ENCODE assay signal across 8 mouse cellular contexts in genomic region chr8:121273195-121273594, GRCm38 (mm10).
DNase-seq lines count a peak whose midpoint lies in the region; ATAC-seq and TF ChIP-seq lines count a peak whose summit lies in the region.

No protein-coding gene starts in this region.

- H3K9me3 ChIP-seq in heart, embryonic 12.5 days (replicated peaks): no peaks in the 10 kb centered on the region
- H3K9me3 ChIP-seq in hindbrain, embryonic 16.5 days (ENCODE audit: control insufficient read depth, low read length): no peaks in the 10 kb centered on the region

- no peak overlapping the region for H3K4me3 ChIP-seq in heart, embryonic 12.5 days
- peak overlapping the region; percentile 21; the same call in 1 of the 2 replicates for H3K4me3 ChIP-seq in hindbrain, embryonic 16.5 days (ENCODE audit: low read length)
- peak overlapping the region; percentile 26 for H3K4me3 ChIP-seq in olfactory bulb, adult 2 months (ENCODE audit: insufficient read depth, low read depth, low read length)

- no peaks in the 10 kb centered on the region for H3K36me3 ChIP-seq in heart, embryonic 12.5 days
- no peaks in the 10 kb centered on the region for H3K36me3 ChIP-seq in hindbrain, embryonic 16.5 days (ENCODE audit: control insufficient read depth, insufficient read depth, low read length)

- H3K27ac ChIP-seq in heart, embryonic 12.5 days (ENCODE audit: poor library complexity, severe bottlenecking): no peak overlapping the region
- peak overlapping the region; percentile 16; the same call in 1 of the 2 replicates for H3K27ac ChIP-seq in hindbrain, embryonic 16.5 days (ENCODE audit: low read depth, low read length)
- no peak overlapping the region for H3K27ac ChIP-seq in olfactory bulb, adult 2 months (ENCODE audit: insufficient read depth, low read depth, low read length)

- 0 out of 2 replicates have a peak overlapping the region, but pooled peaks have one; percentile 23 for H3K9ac ChIP-seq in heart, embryonic 12.5 days
- H3K9ac ChIP-seq in hindbrain, embryonic 16.5 days (ENCODE audit: low read depth, low read length): peak overlapping the region; percentile 33

- no peaks in the 10 kb centered on the region for H3K27me3 ChIP-seq in heart, embryonic 12.5 days (replicated peaks)
- H3K27me3 ChIP-seq in hindbrain, embryonic 16.5 days (replicated peaks; ENCODE audit: control insufficient read depth, insufficient read depth, low read length): no peaks in the 10 kb centered on the region

- DNase-seq in heart, postnatal 14 days: no peak
- DNase-seq in thymus, postnatal 4 days: peak; percentile 18
- no peak for DNase-seq in thymus, adult 18-20 months
- DNase-seq in thymus, postnatal 10 days (ENCODE audit: low spot score in 2 of 2): no peak

- 0 out of 2 replicates have a peak, but pooled peaks cover 6% of the 10 kb centered on the region for H3K4me1 ChIP-seq in heart, embryonic 12.5 days (replicated peaks)
- H3K4me1 ChIP-seq in hindbrain, embryonic 16.5 days (ENCODE audit: control insufficient read depth, insufficient read depth, low read depth, low read length): no peaks in the 10 kb centered on the region; the same call in 1 of the 2 replicates
- H3K4me1 ChIP-seq in olfactory bulb, adult 2 months (ENCODE audit: control insufficient read depth, insufficient read depth, low read length): 0 out of 2 replicates have a peak, but pooled peaks cover 6% of the 10 kb centered on the region

- H3K4me2 ChIP-seq in heart, embryonic 12.5 days: peak overlapping the region; percentile 50
- peak overlapping the region; percentile 45 for H3K4me2 ChIP-seq in hindbrain, embryonic 16.5 days (ENCODE audit: low read length)

- TF ChIP-seq POLR2A in olfactory bulb, adult 2 months (IDR thresholded peaks at IDR 0.05; ENCODE audit: insufficient read depth, low read depth, low read length): no peak

- WGBS in heart, embryonic 12.5 days: 39% methylated on average over 14 of the region's 14 CpGs
- 59% methylated on average over 14 of the region's 14 CpGs for WGBS in hindbrain, embryonic 16.5 days
- 48% methylated on average over 14 of the region's 14 CpGs for WGBS in olfactory bulb, adult 2 months

- ATAC-seq in heart, embryonic 12.5 days (ENCODE audit: insufficient number of reproducible peaks, low FRiP score): peak; percentile 53; the same call in 1 of the 2 replicates
- peak; percentile 87 for ATAC-seq in hindbrain, embryonic 16.5 days
- ATAC-seq in granulocyte monocyte progenitor cell, adult 5-6 weeks (replicated peaks; ENCODE audit: poor library complexity, severe bottlenecking): no peak; the same call in 1 of the 2 replicates

- TF ChIP-seq CTCF in olfactory bulb, adult 2 months (IDR thresholded peaks at IDR 0.05; ENCODE audit: insufficient read depth, low read depth, low read length): no peak

- intact Hi-C loops in heart, postnatal 14 days (cut with DNase I): no loop called here
